Mouse (Mus musculus): Measurements from ENCODE around the gene Palld.

DNA sequence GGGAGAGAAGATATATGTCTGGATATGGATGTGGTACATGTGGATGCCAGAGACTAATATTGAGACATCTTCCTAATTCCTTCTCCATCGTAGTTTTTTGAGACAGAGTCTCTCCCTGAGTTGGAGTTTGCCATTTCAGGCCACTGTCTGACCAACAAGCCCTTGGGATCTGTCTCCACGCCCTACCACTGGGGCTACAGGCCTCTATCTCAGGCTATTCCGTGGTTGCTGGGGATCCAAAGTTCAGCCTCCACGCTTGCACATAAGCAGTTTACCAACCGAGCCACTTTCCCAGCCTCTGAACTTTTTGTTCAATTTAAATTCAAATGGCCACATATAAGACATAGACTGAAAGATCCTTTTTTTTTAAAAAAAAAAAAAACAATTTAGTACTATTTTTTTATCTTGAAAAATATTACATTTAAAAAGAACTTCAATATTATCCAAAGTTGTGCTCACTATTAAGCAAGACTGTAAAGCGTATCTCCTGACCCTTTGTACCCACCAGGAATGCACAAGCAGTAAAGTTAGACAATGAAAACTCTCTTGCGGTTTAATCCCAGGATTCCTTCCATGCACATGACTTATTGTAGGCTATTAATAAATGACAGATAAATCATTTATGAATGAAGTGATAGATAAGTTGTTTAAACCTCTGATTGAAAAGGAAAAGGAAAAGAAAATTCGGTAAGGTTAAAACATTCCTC is 276.1 kb downstream of the Palld start:
- TF ChIP-seq CTCF (IDR thresholded peaks at IDR 0.05; ENCODE audit: extremely low read depth, insufficient read depth, insufficient read length, insufficient replicate concordance) (no peak), POLR2A (IDR thresholded peaks at IDR 0.05; ENCODE audit: low read depth, low read length) (no peak)

All from spleen, adult 2 months (tissue).